Mouse (Mus musculus) layer of hippocampus, adult 2 months (tissue): ENCODE results near the gene Gsn. TPM values are rescaled to one million over a fixed set of nuclear protein-coding genes. Genes with fewer than 3 reads are reported as not detected.

Experiments used
- DNase-seq, 2 experiments: peaks; one replicate each; pipeline ENCODE4 v3.0.0; 2022; ENCODE audit warnings: low spot score in 2 of 2
- H3K27ac ChIP-seq: fragments of 200-600 bp; 2 replicates; pipeline ENCODE4 v1.8.1; 2022
- H3K4me3 ChIP-seq: fragments of 200-600 bp; 2 replicates; pipeline ENCODE4 v1.8.1; 2022; ENCODE audit warnings: mild to moderate bottlenecking
- CTCF ChIP-seq: fragments of 200-600 bp; conservative IDR thresholded peaks from 2 replicates; pipeline ENCODE4 v1.8.1; 2022; ENCODE audit warnings: antibody characterized with exemption, mild to moderate bottlenecking, moderate library complexity
- long read RNA-seq, 2 experiments: library from polyadenylated mRNA; stranded (forward); transcript quantifications; one replicate each; pipeline ENCODE4 v2.0.0; 2021; ENCODE audit warnings: borderline mapping rate in 2 of 2
- total RNA-seq, 2 experiments: library from RNA; stranded (reverse); gene quantifications; 2 replicates each; pipeline ENCODE4 v1.2.3; 2021

Gene Gsn
- total RNA-seq: 10 to 100 TPM; 46.5 to 49.1 TPM
- long read RNA-seq, experiment 1, transcript Gsn-205 (18 exons, 2,607 nt): minor isoform, 15 of 94 reads
- long read RNA-seq, experiment 1, transcript Gsn-201 (17 exons, 2,653 nt): major isoform, 69 of 94 reads
- long read RNA-seq, experiment 1, partial matches to known transcripts: 4 of 94 reads
- long read RNA-seq, experiment 1, other reads (novel, unspliced or antisense): 6 of 94 reads
- long read RNA-seq, experiment 2, transcript Gsn-201 (17 exons, 2,653 nt): major isoform, 106 of 148 reads
- long read RNA-seq, experiment 2, transcript Gsn-205 (18 exons, 2,607 nt): minor isoform, 25 of 148 reads
- long read RNA-seq, experiment 2, partial matches to known transcripts: 9 of 148 reads
- long read RNA-seq, experiment 2, other reads (novel, unspliced or antisense): 8 of 148 reads

DNA sequence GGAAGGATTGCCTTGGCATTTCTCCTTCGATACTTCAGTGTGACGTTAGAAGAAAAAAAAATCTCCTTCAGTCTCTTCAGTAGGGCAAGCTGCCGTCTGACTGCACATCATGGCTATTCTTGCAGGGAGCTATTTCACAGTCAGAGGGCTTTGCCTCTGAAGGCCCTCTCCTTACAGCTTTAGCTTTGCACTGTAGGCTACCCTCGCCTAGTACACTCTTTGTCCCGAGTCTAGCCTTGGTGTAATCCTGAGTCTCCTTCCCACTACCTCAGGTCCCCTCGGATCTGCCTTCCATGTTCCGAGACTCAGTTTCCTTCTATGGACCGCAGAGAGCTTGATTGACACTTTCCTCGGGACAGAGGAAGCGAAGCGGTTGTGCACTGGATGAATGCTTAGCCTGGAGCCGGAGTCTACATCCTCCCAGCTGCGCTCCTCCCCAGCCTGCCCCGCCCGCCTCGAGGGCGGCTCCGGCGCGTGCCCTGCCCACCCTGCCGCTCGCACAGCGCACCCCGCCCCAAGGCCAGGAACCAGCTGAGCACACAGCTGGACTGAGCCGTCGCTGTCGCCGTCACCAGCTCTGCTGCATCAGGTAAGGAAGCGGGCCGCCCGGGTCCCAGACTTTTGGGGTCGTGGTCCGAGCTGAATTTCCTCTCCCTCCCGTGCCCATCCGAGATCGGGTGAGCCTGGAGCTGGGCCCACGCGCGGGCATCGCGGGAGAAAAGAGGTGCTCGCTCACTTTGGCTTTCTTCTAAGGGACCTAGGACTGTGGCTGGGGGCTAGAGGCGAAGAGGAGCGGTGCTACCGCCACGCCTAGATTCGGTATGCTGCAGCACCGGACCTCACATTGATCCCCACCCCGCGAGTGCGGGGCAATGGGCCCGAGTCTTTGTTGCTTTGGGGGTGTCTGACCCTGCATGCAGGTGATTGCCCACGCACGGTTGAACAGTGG lies at the start of gene Gsn:
Gene Gsn (plus strand): TSS at position 496 of the 949 bp plus-strand sequence.
- Histone ChIP-seq H3K27ac (peak within 1 kb of the TSS; percentile 74), H3K4me3 (peak within 1 kb of the TSS; percentile 77)
- no peak for TF ChIP-seq CTCF
- DNase-seq: peak; percentile 46 to 68

GRCm38 (mm10) chr2:35206761-35207160 lies 49.4 kb upstream of the Gsn start:
- no peak for DNase-seq
- Histone ChIP-seq H3K4me3 (no peak overlapping the region), H3K27ac (no peak overlapping the region)
- TF ChIP-seq CTCF: no peak

GRCm38 (mm10) chr2:35208054-35208453 lies 48.1 kb upstream of the Gsn start:
- no peak overlapping the region for H3K27ac ChIP-seq
- H3K4me3 ChIP-seq: no peak overlapping the region
- no peak for TF ChIP-seq CTCF
- DNase-seq: no peak

- Histone ChIP-seq H3K27ac (no peak overlapping the region), H3K4me3 (no peak overlapping the region)
- DNase-seq: no peak
- TF ChIP-seq CTCF: no peak
Observed at GRCm38 (mm10) chr2:35208931-35209665, 47.1 kb upstream of the Gsn start.

GRCm38 (mm10) chr2:35211681-35212080 lies 44.5 kb upstream of the Gsn start:
- no peak overlapping the region for H3K27ac ChIP-seq
- DNase-seq: no peak
- no peak overlapping the region for H3K4me3 ChIP-seq
- TF ChIP-seq CTCF: no peak

GRCm38 (mm10) chr2:35213345-35213910 lies 42.8 kb upstream of the Gsn start:
- no peak for TF ChIP-seq CTCF
- Histone ChIP-seq H3K4me3 (no peak overlapping the region), H3K27ac (no peak overlapping the region)
- DNase-seq: no peak

GRCm38 (mm10) chr2:35214881-35215358 lies 41.3 kb upstream of the Gsn start:
- H3K4me3 ChIP-seq: peak overlapping the region; percentile 42
- peak; percentile 99 for TF ChIP-seq CTCF
- peak; percentile 83 to 92 for DNase-seq
- H3K27ac ChIP-seq: peak overlapping the region; percentile 81

DNA sequence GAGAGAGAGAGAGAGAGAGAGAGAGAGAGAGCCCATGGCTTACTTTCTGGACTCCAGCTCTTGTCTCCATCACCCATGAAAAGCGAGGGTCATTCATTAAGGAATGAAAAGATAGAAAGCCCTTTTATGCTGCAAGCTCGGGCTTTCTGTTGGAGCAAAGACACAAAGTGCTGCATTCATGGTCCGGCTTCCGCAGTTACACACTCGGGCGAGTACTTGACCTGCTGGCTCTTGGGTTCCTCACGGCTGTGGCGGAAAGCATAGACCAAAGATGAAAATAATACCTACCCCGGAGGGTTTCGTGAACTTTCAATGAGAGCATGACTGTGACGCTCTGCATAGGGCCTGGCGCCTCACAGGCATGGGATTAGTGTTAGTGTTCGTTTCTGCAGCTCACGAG lies 40.8 kb upstream of the Gsn start:
- Histone ChIP-seq H3K4me3 (no peak overlapping the region), H3K27ac (peak overlapping the region; percentile 81)
- peak in 1 of 2 experiments; percentile 16 for DNase-seq
- TF ChIP-seq CTCF: no peak

GRCm38 (mm10) chr2:35216701-35217100 lies 39.5 kb upstream of the Gsn start:
- no peak for TF ChIP-seq CTCF
- DNase-seq: no peak
- Histone ChIP-seq H3K4me3 (no peak overlapping the region), H3K27ac (no peak overlapping the region)

DNA sequence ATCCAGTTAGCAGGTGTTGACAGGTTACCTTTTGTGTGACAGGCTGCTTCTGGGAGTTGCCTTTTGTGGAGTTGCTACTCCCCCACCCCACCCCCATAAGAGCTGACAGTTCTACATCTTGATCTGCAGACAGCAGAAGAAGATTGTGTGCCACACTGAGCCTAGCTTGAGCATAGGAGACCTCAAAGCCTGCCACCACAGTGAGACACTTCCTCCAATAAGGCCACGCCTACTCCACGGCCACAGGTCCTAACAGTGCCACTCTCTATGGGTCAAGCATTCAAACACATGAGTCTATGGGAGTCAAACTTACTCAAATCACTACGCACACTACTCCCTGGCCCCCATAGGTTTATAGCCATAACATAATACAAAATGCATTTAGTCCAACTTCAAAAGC lies 37.4 kb upstream of the Gsn start:
- no peak for TF ChIP-seq CTCF
- no peak for DNase-seq
- H3K27ac ChIP-seq: no peak overlapping the region
- H3K4me3 ChIP-seq: no peak overlapping the region

DNA sequence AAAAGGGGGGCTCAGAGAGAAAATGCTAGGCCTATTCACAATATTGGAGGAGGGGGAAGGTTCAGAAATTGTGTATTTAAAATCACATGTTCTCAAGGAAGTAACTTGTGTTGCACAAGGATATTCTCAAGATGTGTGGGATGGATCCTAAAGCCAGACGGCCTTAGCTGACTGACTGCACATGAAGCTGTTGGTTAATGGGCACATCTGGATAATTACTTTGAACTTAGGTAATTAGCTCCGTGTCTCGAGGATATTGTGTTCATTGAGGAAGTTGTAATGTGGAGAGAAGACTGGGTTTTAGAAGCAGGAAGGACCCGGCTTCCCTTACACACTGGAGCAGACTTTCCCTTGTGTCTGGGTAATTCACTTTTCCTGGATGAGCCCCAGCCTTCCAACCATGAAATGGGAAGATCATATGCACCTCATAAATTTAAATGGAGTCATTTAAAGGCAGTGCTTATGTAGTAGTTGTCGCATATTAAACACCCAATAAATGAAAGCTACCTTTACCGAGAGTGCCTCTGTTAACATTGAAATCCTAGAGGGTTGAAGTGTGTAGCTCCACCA lies 33.3 kb upstream of the Gsn start:
- DNase-seq: no peak
- no peak for TF ChIP-seq CTCF
- Histone ChIP-seq H3K27ac (no peak overlapping the region), H3K4me3 (no peak overlapping the region)

DNA sequence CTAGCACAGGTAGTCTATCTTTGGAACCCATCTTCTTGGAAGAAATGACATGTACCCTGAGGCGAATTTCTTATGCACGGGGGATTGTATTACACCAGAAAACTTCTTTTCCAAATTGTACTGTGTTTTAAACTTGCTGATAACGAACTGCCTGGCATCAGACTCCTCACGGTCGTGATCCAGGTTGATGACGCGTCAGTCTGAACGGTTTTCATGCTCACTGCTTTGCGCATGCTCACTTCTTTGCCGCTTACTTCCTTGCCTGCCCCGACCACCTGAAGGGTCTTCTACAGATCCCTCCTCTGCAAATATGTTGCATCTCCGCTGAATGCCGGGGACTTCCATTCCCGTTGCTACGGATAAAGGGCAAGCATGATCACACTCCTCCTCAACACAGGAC lies 31.9 kb upstream of the Gsn start:
- Histone ChIP-seq H3K27ac (no peak overlapping the region), H3K4me3 (no peak overlapping the region)
- no peak for TF ChIP-seq CTCF
- DNase-seq: no peak
